Mouse (Mus musculus): ENCODE results near the gene Svs1. TPM values are rescaled to one million over a fixed set of nuclear protein-coding genes. Genes with fewer than 3 reads are reported as not detected.
A peak's percentile ranks its signal among the peaks of the same experiment; 100 is the strongest.

Svs1 gene
- total RNA-seq, 2 experiments from 2014 or later, result not detected

- DNase-seq (ENCODE audit: extremely low spot score in 1 of 2, low spot score in 2 of 2), result no peak
- TF ChIP-seq CTCF (IDR thresholded peaks at IDR 0.05), result no peak
- Histone ChIP-seq H3K4me3 (no peak within 1 kb of the TSS), H3K27ac (no peak within 1 kb of the TSS)
- intact Hi-C loops (cut with DNase I), result no loop called here
Measured at GRCm38 (mm10) chr6:49036275-49037267, 49.9 kb downstream of the Svs1 start, which contains the start of gene Gpnmb. TSS of gene Gpnmb (plus strand) at chr6:49036546.

- DNase-seq (ENCODE audit: extremely low spot score in 1 of 2, low spot score in 2 of 2), result no peak
- no peak overlapping the region for H3K4me3 ChIP-seq
- H3K27ac ChIP-seq, result no peak overlapping the region
- TF ChIP-seq CTCF (IDR thresholded peaks at IDR 0.05), result no peak
- intact Hi-C loops (cut with DNase I), result no loop called here
Measured at GRCm38 (mm10) chr6:49037268-49037662, 50.6 kb downstream of the Svs1 start.

- peak; percentile 53 to 60 for DNase-seq (ENCODE audit: extremely low spot score in 1 of 2, low spot score in 2 of 2)
- TF ChIP-seq CTCF (IDR thresholded peaks at IDR 0.05), result peak; percentile 78
- intact Hi-C loops (cut with DNase I), result no loop called here
- Histone ChIP-seq H3K4me3 (no peak overlapping the region), H3K27ac (no peak overlapping the region)
Measured at GRCm38 (mm10) chr6:49039470-49040180, 53.0 kb downstream of the Svs1 start.

Other genes starting within 250 kb of the Svs1 start
- gene Gimap1, start 247.8 kb upstream of the Svs1 start, total RNA-seq (2021), result 1 to 10 TPM; 1.5 to 3.9 TPM
- gene Gimap5, start 240.7 kb upstream of the Svs1 start, total RNA-seq (2021), result 1 to 10 TPM in 1 of 2 experiments, under 1 TPM in 1; 0.81 to 2.1 TPM
- gene Gimap3, start 216.0 kb upstream of the Svs1 start, total RNA-seq (2021), result not detected
- 10 to 100 TPM; 27.9 to 34.0 TPM for gene Tmem176a, start 145.9 kb upstream of the Svs1 start, total RNA-seq (2021)
- gene Tmem176b, start 145.4 kb upstream of the Svs1 start, total RNA-seq (2021), result 10 to 100 TPM; 50.5 to 51.6 TPM
- not detected for gene Aoc1, start 114.0 kb upstream of the Svs1 start, total RNA-seq (2021)
- gene 1600015I10Rik, start 57.0 kb upstream of the Svs1 start, total RNA-seq (2021), result not detected
- not detected for gene Doxl2, start 11.9 kb upstream of the Svs1 start, total RNA-seq (2021)
- gene Gpnmb, start 49.7 kb downstream of the Svs1 start, total RNA-seq (2021), result 1 to 10 TPM; 1.3 to 2.5 TPM
- gene Malsu1, start 86.9 kb downstream of the Svs1 start, total RNA-seq (2021), result 10 to 100 TPM; 25.9 to 30.6 TPM
- under 1 TPM in 1 of 2 experiments, not detected in 1; 0.35 TPM for gene Igf2bp3, start 228.1 kb downstream of the Svs1 start, total RNA-seq (2021)

Measured in left cerebral cortex, adult 2 months (tissue).